Mouse (Mus musculus): ENCODE measurements around the gene Laptm4a. TPM values are rescaled to one million over a fixed set of nuclear protein-coding genes. Genes with fewer than 3 reads are reported as not detected.
"Not testable (repeated sequence)": the region's sequence is repeated elsewhere in the genome, so short reads cannot be mapped to it uniquely, and the experiment has no call there.

The Laptm4a gene
- total RNA-seq, 2 experiments from 2014 or later = 132 to 195 TPM

DNA sequence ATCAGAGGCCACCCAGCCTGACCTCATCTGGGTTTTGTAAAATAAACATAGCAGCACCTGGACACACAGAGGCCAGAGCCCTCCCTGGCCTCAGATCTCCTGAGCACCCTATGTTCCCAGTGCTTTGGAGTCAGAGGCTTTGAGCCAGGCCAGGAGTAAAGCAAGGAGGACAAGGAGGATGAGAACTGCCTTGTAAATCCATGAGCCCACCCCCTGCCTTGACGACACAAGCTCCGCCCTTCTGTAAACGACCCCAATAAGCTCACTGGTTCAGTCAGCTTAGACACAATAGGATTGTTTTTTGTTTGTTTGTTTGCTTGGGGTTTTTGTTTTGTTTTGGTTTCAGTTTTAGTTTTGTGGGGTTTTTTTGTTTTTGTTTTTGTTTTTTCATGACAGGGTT, 19.0 kb upstream of the Laptm4a start:
- no peak for ATAC-seq (ENCODE audit: poor library complexity, severe bottlenecking)

DNA sequence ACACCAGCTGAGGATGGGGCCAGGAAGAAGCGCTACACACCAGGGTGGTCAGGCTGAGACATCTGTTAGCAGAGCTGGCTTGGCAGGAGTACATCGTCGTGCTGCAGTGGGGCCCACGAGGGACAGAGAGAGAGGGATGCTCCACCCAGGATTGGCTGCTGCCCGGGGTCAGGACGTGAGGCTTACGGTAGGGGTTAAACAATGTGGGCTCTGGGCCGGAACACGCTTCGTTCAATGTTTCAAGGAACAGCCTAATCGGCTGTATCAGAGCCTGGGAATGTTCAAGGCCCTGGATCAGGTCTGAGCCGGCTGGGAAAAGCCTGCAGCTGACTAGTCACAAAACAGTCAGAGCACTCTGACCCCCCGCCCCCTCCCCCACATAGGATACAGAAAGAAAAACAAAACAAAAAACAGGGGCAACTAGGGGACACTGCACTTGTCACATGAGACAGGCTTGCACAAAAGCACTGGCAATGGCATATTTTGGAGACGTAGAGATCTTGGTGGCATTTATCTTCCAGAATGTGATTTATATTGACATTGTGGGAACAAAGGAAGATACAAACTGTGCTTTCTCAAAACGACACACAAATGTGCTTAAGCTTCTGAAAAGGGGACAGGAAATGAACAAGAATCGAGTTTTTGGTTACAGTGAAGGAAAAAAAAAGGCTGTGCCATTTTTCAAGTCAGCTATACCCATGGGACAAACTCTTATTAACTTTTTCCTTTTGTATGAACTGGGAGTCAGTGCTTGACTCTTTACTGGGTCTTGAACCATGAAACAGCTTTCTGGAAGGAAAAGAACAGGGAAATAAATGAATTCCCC, 8.4 kb upstream of the Laptm4a start:
- no peak for ATAC-seq (ENCODE audit: poor library complexity, severe bottlenecking)

DNA sequence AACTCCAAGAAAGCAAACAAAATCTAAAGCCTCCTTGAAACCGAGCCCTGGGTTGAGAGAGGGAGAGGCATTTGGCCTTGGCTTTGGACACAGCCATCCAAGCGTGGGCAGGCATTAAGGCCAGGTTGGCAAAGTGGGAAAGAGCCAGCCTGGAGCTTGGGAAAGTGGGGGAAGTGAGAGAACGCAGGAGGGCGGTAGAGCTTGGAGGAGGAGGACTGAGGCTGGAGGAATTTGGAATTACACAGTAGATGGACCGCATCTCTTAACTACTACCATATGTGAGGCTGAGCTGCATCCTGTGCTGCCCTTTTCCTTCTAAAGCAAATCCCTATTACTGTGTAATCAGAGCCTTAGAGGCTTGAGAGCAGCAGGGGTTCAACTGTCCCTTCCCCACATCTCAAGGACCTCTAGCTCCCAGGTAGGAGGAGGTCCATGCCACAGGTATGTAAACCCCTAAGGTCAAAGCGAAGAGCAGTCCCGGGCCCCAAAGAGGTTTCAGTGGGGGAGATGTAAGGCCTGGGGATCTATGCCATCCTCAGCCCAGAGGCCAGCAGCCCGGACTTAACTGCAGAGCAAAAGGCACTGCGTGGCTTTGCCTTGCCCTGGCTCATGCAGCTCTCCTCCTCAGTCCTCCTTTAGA, 7.6 kb upstream of the Laptm4a start:
- no peak for ATAC-seq (ENCODE audit: poor library complexity, severe bottlenecking)

DNA sequence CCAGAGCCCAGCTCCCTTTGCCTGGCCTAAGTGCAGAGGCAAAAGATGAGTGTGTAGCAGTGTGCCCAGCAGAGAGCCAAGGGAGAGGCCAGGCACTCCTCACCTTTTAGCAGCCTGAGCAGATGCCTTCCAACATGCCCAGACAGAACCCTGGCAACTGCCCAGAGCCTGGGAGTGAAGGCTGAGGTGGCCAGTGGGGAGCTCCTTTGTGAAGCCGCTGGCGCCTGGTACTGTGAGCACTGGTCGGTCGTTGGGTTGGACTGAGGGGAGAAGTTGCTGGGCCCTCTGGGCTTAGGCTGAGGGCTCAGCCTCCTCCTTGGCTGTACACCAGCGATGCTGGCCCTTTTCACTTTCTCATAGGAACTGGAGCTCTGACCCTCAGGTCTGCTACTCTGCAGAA, 5.1 kb upstream of the Laptm4a start:
- ATAC-seq (ENCODE audit: poor library complexity, severe bottlenecking) = no peak

DNA sequence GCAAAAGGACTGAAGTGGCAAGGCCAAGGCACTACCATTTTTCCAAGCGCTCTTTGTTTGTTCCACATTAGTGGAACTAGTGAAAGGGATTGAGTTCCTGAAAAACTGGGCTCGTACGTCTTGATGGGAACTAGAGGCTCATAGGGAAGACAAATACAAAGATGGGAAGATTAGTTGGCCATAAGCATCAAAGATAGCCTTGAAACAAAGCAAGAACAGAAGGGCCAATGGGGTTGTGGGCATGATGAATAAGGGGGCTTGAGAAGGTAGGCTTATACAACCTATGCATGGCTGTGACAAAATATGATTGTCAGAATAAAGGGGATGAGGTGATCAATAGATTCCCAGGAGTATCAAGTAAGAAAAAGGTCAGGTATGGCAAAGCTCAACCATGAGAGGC, 2.2 kb upstream of the Laptm4a start:
- ATAC-seq (ENCODE audit: poor library complexity, severe bottlenecking) = no peak

DNA sequence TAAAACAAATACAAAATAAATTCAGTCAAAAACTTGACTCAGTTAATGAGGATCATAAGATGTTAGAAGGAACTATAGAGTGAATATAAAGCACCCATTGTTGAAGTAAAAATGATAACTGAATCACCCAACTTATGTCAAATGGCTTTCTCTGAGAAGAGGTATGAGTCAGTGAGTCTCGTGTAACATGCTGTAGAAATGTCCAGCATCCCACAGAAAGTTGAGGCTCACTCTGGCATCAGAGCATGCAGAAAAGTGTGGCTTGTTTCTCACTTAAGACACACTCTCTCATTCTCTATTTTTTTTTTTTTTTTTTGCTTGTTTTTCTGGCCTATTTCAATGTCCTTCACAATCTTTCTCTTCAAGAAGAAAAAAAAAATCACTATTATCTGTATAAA, 469 bp upstream of the Laptm4a start:
- ATAC-seq (ENCODE audit: poor library complexity, severe bottlenecking) = no peak

DNA sequence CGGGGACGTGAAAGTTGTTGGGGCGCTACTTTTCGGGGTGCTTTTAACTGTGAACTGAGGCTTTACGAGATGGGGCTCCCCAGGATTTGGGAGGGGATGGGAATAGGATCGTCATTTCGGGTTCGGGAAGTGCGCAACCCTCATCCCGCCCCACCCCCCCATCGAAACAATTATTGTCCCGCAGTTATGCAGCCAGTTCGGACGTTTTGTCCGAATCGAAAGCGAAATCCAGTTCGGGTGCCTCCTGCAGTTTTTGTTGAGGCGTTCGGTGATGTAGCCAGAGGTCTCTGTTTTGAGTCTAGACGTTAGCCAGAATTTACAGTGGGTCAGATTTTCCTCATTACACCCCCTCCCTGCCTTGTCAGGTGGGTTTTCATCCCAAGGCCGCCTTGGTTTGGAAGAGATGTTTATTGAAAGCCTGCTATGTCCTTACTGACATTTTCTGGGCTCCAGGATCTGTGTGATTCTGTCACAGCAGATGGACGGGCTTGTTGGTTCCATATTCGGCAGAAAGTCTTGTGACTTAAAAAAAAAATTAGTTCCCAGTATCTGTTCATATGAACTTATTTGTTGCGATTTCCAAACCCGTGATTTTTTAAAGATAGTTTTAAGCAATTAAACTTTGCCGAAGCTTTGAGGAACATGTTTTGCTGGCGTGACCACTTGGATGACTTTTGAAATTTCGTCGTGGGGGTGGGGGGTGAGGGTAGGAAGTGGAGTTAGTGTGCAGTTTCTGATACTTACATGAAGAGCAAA, 1.1 kb downstream of the Laptm4a start:
- peak; percentile 31 for ATAC-seq (ENCODE audit: poor library complexity, severe bottlenecking)

DNA sequence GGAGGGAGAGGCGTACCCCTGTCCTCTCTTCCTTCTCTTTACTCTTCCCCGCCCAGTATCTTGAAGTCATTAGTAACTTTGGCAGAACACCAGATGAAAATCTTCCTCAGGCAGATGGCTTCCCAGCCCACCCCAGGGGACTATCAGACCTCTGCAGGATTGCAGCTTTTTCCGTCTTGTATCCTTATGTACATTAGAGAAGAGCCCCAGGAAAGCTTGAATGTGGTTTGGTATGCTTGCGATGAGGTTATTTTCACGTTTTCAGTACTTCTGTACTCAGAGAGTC, 1.6 kb downstream of the Laptm4a start:
- ATAC-seq (ENCODE audit: poor library complexity, severe bottlenecking) = no peak

DNA sequence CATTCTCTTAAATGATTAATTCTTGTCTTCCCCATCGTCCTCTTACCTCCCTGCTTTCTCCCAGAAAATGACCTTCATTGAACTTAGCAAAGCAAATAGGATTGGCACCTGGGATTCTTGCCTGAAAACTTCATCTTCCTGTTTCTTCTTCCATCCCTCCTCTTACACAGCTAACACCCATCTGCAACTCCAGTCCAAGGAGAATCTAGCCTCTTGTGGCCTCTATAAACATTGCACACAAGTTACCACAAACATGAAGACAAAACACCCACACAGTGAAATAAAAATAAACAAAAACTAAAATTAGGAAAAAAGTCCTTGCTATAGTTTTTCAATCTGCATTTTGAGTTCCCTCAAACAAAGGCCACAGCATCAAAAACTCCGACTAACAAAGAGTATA, 2.1 kb downstream of the Laptm4a start:
- ATAC-seq (ENCODE audit: poor library complexity, severe bottlenecking) = no peak

DNA sequence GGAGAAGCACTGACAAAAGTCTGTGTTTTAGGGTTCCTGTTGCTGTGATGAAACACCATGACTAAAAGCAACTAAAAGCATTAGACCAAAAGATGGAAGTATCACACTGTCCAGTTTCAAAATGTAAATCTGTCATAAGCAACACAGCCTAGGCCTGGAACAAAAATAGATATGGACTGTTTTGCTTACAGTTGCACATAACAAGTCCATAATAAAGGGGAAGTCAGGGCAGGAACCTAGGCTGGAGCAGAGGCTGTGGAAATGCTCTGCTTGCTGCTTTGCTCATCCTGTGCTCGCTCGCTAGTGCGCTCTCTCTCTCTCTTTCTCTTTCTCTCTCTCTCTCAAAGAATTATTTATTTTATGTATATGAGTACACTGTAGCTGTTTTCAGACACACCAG, 6.2 kb downstream of the Laptm4a start:
- peak; percentile 92 for ATAC-seq (ENCODE audit: poor library complexity, severe bottlenecking)

DNA sequence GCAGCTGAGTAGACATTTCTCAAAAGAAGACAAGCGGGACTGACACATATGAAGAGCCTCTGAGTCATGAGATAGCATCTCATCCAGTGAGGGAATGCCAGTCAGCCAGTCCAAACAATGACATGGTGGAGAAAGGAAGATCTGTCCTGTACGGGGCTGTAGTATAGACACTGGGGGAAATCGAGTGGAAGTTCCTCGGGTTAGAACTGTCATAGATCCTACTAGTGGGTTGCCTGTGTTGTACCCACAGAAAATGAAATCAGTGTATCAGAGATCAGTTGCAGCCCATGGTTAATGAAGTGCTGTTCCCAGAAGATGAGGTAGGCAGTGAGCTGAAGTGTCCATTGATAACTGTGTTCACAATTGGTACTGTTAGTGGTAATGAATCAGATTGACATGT, 7.3 kb downstream of the Laptm4a start:
- no peak for ATAC-seq (ENCODE audit: poor library complexity, severe bottlenecking)

DNA sequence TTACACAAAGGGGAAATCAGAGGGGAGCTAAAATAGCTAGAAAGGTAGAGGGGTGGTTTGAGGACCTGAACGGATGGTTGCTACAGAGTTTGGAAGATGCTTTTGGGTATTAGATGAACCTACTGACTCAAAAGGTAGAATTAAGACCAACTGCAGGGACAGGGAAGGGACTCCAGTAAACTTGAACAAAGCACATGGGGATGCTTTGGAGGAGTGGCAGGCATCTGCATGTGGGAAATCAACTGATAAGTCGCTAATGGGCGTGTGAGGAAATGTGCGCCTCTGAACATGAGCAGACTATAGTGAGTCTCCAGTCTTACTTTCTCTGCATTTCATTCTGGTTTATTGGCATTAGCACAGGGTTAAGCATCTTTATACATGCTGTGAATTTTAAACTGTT, 9.6 kb downstream of the Laptm4a start:
- no peak for ATAC-seq (ENCODE audit: poor library complexity, severe bottlenecking)

DNA sequence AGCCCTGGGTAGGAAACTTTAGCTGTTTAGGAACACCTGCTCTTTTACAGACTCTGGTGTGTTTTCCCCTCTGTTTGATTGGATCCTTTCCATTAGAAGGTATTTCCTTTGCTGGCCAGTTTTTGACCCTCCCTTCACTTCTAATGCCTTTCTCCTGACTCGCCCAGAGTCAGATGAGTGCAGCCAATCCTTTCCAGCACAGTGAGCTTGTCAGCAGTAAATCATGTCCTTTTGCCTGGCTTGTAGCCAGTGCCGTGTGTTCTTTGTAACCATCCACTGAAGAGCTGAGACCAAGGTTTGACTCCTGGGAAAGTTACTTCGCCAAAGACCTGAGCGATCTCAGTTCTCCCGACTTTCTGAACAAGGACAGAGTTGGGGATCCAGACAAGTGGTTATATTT, 13.9 kb downstream of the Laptm4a start:
- ATAC-seq (ENCODE audit: poor library complexity, severe bottlenecking) = no peak

DNA sequence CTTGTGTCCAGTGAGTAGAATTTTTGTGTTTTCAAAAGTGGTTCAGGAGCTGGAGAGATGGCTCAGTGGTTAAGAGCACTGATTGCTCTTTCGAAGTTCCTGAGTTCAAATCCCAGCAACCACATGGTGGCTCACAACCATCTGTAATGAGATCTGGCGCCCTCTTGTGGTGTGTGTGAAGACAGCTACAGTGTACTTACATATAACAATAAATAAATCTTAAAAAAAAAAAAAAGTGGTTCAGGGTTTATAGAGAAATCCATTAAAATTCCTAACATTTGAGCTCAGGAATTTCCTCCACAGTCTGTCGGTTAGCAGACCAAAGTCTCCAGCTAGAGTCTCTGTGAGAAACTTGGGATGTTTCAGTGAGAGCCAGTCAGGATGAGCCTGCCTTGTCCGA, 14.7 kb downstream of the Laptm4a start:
- ATAC-seq (ENCODE audit: poor library complexity, severe bottlenecking) = not testable (repeated sequence)

DNA sequence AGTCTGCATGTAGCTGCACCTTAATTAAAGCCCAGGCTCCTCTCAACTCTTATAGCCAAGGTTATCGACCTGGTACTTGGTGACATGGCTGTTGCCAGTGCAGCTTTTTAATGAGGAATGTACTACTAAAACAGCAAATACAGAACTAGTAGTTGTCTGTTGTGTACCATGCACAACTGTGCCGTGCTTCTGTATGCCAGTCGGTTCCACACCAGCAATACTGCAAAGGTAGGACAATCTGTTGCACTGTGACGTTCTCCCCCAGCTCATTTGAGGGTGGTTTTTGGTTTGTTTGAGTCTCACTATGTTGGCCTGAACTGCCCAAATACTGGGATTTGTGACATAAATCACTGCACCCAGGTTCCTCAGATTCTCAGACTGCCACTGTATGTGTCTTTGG, 18.0 kb downstream of the Laptm4a start:
- no peak for ATAC-seq (ENCODE audit: poor library complexity, severe bottlenecking)

DNA sequence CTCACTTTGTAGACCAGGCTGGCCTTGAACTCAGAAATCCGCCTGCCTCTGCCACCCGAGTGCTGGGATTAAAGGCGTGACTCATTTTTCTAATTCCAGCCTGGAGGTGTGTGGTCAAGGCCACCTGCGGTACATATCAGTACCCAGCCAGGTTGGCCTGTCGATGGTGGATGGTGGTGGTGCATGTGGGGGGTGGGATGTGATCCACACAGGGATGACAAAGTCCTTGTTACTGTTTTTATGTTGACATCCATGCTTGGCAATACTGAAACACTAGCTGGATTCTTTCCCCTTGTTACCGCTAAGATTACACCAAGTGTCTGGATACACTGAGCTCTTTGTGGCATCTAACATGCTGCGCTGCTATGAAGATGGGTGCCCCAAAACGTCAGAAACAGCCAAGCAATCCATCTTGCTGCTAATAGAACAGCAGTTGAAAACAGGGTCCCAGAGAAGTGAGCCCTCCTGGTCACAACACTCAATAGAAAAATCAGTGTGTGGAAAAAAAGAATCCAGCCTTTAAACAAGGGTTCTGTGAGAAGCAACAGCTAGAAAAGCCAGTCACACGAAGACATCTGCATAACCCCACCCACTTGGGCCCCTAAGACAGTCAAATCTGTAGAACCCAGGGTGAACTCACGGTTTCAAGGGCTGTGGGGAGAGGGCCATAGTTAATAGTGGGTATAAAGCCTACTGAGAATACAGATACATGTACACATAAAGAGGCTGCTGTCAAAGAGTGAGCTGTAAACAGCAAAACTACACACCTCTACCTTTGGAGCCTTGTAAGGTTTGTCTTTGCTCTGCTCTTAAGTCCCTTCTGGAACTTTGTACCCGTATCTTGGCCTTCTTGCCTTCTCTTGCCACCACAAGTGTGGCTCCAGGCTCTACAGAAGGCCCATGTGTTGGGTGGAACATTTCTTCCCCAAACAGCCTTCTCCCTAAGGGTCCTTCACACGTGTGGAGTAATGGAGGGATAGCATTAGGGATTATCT, 18.8 kb downstream of the Laptm4a start:
- no peak for ATAC-seq (ENCODE audit: poor library complexity, severe bottlenecking)

DNA sequence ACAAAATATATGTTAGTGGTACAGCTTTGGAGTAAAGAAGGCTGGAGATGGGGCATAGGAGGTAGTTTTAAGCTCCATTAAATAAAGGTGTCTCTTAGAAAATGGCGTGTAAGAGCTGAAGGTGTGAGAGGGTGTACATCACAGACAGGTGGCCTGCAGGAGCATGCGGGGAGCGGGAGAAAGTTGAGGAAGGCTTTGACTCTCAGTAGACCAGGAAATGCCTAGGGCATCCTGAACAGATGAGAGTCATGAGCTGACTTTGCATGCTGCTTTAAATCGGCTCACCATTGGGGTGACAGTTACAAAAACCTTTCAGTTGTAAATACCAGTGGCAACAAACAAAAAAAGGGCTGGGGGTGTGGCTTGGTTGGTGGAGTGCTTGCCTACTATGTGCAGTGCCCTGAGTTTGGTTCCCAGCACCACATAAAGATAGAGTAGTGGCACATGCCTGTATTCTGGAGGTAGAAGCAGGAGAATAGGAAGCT, 19.7 kb downstream of the Laptm4a start:
- no peak for ATAC-seq (ENCODE audit: poor library complexity, severe bottlenecking)

DNA sequence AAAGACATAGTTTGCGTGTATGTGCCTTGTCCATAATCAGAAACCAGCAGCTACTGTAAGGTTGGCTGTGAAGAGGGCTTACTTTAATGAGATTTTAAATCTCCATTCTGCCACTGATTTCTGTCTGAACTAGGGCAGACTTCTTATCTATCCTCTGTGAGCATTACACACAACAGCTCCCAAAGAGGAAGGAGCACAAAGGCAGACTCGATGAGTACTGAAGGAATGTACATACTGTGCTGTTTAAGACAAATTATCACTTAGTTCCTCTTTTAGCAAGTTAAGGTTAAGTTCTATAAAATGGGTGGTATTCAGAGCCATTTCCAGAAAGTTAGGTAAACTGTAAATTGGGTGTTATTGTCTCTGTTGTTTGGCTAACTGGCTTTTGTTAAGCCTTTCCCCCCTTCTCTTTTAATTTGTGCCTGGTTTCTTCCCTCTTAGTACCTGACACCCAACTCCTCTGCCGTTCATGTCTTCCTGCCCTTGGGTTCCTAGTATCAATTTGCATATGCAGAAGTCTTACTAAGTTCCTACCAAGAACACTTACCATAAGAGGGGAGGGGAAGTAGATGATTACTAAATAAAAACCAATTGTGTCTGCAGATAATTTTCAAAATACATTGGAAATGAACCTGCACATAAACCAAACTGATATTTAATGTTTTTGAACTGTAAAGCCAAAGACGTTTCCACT, 20.4 kb downstream of the Laptm4a start:
- peak; percentile 89 for ATAC-seq (ENCODE audit: poor library complexity, severe bottlenecking)

DNA sequence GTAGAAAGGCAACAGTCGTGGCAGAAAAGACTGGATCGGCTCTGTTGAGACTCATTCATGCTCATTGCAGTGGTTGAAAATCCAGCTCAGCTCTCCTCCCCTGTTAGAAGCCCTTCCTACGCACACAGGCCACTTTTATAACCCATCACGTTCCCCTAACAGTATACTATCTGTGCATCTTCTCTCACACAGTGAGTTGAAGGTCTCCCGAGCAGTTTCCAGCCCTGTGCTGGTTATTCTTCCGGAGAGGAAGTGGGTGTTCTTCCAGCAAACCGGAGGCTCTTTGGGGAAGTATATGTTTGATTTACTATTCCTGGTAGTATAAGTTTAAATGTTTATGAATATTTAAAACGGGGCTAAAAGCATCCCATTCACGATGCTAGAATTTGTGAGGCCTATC, 25.7 kb downstream of the Laptm4a start:
- peak; percentile 41; the same call in 1 of the 2 replicates for ATAC-seq (ENCODE audit: poor library complexity, severe bottlenecking)
